Mouse (Mus musculus): ENCODE measurements at regions not wholly inside any gene's neighbourhood (a gene's known extent, or its start where the extent isn't known, plus 50 kb on each side); places are given as distances from the start of the nearest gene placed in this dataset.

DNA sequence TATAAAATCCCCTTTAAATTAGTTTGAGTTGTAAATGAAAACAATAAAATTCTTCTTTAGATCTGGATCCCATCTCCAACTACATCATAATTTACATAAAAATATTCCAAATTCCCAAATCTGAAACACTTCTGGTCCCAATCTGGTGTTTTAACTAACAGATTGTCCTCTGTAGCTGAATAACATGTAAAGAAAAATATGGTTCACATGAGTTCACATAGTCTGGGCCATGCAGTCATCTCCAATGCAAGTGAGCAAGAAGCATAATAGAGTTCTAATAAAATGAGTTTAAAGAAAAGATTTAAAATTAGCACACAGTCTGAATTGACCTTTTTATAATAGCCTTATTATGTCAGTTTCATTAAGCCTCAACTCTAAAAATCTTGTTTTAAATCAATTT, 263.0 kb upstream of the Zfp804b start:
- TF ChIP-seq CTCF (IDR thresholded peaks at IDR 0.05; ENCODE audit: control insufficient read depth, insufficient read depth, insufficient replicate concordance, low read depth, low read length) (no peak), POLR2A (IDR thresholded peaks at IDR 0.05; ENCODE audit: control insufficient read depth, low read depth, low read length) (no peak)

All from testis, adult 2 months (tissue).